Mouse (Mus musculus) myocyte (in vitro differentiated cells): ENCODE results near the gene Ppp4r1.

ENCODE experiments used
- CEBPB ChIP-seq: IDR thresholded peaks from 2 replicates; pipeline ENCODE4 v1.6.1; 2011; ENCODE audit warnings: mild to moderate bottlenecking, moderate library complexity; ENCODE audit not compliant: poor library complexity, insufficient read depth, severe bottlenecking
- E2F4 ChIP-seq: IDR thresholded peaks from one replicate; pipeline ENCODE4 v1.6.1; 2011; ENCODE audit warnings: mild to moderate bottlenecking, control low read depth, moderate library complexity; ENCODE audit not compliant: insufficient read depth
- MAX ChIP-seq: IDR thresholded peaks from one replicate; pipeline ENCODE4 v1.6.1; 2011; ENCODE audit warnings: low read depth, mild to moderate bottlenecking, control low read depth
- MYOD1 ChIP-seq, 3 experiments: IDR thresholded peaks; one replicate each; pipeline ENCODE4 v1.6.1; 2011; ENCODE audit warnings: control low read depth in 2 of 3, low read depth in 2 of 3, mild to moderate bottlenecking in 2 of 3, moderate library complexity in 1 of 3; ENCODE audit not compliant: insufficient read length in 2 of 3, control insufficient read depth in 1 of 3
- MYOG ChIP-seq, 3 experiments: IDR thresholded peaks; one replicate each; pipeline ENCODE4 v1.6.1; 2011; ENCODE audit warnings: control low read depth in 2 of 3, low read depth in 2 of 3, mild to moderate bottlenecking in 2 of 3; ENCODE audit not compliant: insufficient read length in 2 of 3, control insufficient read depth in 1 of 3, insufficient read depth in 1 of 3
- POLR2A ChIP-seq: IDR thresholded peaks from one replicate; pipeline ENCODE4 v1.6.1; 2011; ENCODE audit warnings: low read depth, mild to moderate bottlenecking, control low read depth, moderate library complexity; ENCODE audit not compliant: insufficient read length
- POLR2AphosphoS2 ChIP-seq: IDR thresholded peaks from one replicate; pipeline ENCODE4 v1.6.1; 2011; ENCODE audit warnings: low read depth, control low read depth; ENCODE audit not compliant: insufficient read length
- REST ChIP-seq: IDR thresholded peaks from one replicate; pipeline ENCODE4 v1.6.1; 2011; ENCODE audit warnings: mild to moderate bottlenecking, control low read depth, moderate library complexity; ENCODE audit not compliant: insufficient read depth, insufficient read length
- SRF ChIP-seq: IDR thresholded peaks from one replicate; pipeline ENCODE4 v1.6.1; 2011; ENCODE audit warnings: low read depth; ENCODE audit not compliant: control insufficient read depth, insufficient read length
- TCF12 ChIP-seq: IDR thresholded peaks from one replicate; pipeline ENCODE4 v1.6.1; 2011; ENCODE audit warnings: mild to moderate bottlenecking, control low read depth; ENCODE audit not compliant: poor library complexity, insufficient read depth, severe bottlenecking
- USF1 ChIP-seq: IDR thresholded peaks from one replicate; pipeline ENCODE4 v1.6.1; 2011; ENCODE audit warnings: low read depth, mild to moderate bottlenecking, control low read depth, moderate library complexity

DNA sequence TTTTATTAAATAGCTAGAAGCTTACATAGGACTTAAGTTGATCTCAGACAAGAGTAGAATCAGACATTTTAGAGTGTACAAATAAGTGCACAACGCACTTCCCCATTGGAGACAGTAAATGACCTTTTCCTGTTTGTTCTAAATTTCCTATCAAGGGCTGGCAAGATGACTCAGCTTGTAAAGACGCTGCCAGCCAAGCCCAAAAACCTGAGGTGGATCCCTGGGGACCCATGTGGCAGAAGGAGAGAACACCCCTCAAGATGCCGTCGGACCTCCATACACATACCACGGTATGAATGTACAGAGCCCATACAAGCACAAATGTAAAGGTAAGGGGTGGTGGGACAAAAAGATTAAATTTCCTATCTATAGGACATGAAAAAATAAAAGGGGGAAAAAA, 45.2 kb upstream of the Ppp4r1 start:
- TF ChIP-seq POLR2A = no peak
- TF ChIP-seq REST = no peak
- TF ChIP-seq MYOG (IDR thresholded peaks at IDR 0.05; ENCODE audit: control insufficient read depth in 1 of 3, insufficient read depth in 1 of 3, insufficient read length in 2 of 3, low read depth in 2 of 3) = no peak
- TF ChIP-seq MYOD1 (IDR thresholded peaks at IDR 0.05; ENCODE audit: control insufficient read depth in 1 of 3, insufficient read length in 2 of 3, low read depth in 2 of 3) = no peak
- TF ChIP-seq SRF = no peak
- no peak for TF ChIP-seq CEBPB
- TF ChIP-seq TCF12 = no peak
- no peak for TF ChIP-seq MAX
- no peak for TF ChIP-seq E2F4
- no peak for TF ChIP-seq POLR2AphosphoS2
- no peak for TF ChIP-seq USF1
